Mouse (Mus musculus): ENCODE data around the gene Tspan12.
"Not testable (repeated sequence)": the region's sequence is repeated elsewhere in the genome, so short reads cannot be mapped to it uniquely, and the experiment has no call there.

Tspan12 gene

GRCm38 (mm10) chr6:21852344-21852785, at the start of gene Tspan12:
Tspan12 (minus strand) TSS chr6:21852515.
- in situ Hi-C loops (cut with MboI, MseI): no loop called here

- in situ Hi-C loops (cut with MboI, MseI): no loop called here
Observed at GRCm38 (mm10) chr6:21894451-21894850, 42.1 kb upstream of the Tspan12 start.

DNA sequence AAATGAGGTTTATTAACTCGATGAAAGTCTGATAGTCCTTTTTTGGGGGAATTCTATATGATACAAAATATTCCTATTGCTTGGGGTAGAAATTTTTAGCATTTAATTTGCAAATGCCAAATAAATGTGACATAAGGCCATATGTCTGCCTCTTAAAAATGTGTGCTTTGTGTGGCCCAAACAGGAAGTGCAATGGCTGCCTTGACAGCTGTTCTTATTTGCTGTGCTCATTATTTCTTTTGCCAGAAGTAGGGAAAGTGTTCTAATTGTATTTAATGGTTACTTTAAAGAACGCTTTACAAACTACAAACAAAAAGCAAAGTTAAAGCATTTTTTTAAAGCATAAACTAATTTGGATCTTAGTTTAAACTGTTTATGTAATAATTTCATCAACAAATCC, 36.8 kb upstream of the Tspan12 start:
- in situ Hi-C loops (cut with MboI, MseI): no loop called here

DNA sequence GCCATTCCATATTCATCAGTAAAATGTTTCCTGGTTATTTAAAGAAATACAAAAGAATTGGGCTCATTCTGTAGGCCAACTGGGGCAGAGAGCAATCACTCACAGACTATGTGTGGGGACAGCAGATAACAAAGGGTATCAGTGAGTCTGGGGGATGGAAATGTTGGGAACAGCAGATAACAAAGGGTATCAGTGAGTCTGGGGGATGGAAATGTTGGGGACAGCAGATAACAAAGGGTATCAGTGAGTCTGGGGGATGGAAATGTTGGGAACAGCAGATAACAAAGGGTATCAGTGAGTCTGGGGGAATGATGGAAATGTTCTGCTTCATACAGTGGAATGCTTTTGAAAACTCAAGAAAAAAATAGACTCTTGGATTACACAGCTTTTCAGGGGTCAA, 35.7 kb upstream of the Tspan12 start:
- in situ Hi-C loops (cut with MboI, MseI): not testable (repeated sequence)

GRCm38 (mm10) chr6:21879496-21879895, 27.2 kb upstream of the Tspan12 start:
- in situ Hi-C loops (cut with MboI, MseI): no loop called here

DNA sequence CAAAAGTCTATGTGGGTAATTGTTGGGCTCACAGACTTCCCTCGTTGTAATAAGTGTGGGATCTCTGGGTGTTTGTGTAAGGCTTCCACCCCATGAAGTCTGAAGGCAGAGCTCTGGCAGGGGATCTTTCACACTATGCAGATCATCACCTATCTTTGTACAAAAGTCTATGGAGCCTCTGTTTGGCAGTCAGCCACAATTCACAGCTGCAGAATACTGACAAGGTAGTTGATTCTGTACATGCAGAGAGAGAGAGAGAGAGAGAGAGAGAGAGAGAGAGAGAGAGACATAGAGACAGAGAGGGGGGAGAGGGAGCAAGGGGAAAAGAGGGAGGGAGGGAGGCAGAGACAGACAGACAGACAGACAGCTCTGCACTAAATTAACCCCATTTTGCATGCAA, 15.0 kb upstream of the Tspan12 start:
- in situ Hi-C loops (cut with MboI, MseI): no loop called here

GRCm38 (mm10) chr6:21864179-21864578, 11.9 kb upstream of the Tspan12 start:
- in situ Hi-C loops (cut with MboI, MseI): no loop called here

DNA sequence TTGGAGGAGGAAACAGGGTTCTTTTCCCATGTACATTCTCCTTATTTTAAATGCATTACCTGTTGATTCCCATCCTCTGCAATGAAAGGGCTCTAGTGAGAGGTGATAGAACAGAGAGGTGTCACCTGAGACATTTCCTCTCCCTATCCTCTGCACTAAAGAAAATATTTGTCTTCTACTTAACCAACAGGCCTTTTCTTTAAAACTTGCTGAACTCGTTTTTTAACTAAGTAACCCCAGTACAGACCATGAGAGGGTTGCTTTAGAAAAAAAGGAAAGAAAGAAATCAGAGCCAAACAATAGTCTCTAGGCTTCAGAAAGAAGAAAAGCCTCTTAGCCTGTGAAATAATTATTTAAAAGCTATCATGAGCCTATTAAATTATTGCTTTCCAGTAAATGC, 11.2 kb upstream of the Tspan12 start:
- in situ Hi-C loops (cut with MboI, MseI): no loop called here

GRCm38 (mm10) chr6:21861316-21861715, 9.0 kb upstream of the Tspan12 start:
- in situ Hi-C loops (cut with MboI, MseI): no loop called here

- in situ Hi-C loops (cut with MboI, MseI): no loop called here
Observed at GRCm38 (mm10) chr6:21857843-21858242, 5.5 kb upstream of the Tspan12 start.

DNA sequence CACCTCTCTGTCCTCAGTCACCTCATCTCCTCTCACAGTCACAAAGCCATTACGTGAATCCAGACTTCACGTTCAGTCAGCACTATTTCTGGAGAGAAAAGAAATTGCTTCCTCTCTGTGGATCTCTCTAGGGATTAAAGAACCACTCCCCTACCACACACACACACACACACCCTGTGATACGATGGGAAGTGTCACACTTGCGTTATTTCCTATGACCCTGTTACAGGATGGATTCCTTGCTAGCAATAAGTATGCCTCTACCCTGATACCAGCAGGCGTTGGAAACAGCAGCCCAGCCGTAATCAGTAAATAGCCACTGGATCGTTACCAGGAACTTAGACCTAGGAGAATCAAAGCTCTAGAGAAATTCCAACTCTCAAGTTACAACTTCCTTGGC, 3.6 kb upstream of the Tspan12 start:
- in situ Hi-C loops (cut with MboI, MseI): no loop called here

- in situ Hi-C loops (cut with MboI, MseI): no loop called here
Observed at GRCm38 (mm10) chr6:21853342-21853741, 1.0 kb upstream of the Tspan12 start.

DNA sequence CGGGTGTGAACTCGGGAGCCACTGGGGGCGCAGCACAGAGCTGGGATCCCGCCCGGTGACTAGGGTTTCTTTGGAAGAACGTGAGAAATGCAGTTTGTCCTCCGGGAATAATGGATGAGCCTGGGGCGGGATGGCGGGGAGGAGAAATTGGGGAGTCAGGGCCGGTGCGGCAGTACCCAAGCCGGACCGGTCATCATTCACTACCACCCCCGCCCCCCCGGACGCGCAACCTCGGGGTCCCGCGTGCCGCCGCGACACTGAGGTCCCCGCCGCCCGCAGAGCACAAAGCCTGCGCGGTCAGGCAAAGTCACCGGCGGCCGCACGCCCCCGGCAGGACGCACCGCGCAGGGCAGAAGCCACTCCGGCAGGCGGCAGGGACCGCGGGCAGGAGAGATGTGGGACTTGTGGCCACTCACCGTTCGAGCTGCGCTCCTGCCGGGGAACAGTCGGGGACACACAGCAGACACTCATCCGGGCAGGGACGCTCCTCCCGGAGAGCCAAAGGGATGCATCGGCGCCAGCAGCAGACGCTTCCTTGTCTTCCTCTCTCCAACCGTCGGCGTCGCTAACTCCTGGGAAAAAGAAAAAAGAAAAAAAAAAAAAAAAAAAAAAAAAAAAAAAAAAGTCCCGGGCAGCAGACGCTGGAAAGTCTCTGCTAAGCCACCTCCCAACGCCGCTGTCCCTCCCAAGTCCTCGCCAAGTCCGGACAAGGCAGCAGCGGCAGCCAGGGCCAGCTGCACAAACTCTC, 545 bp downstream of the Tspan12 start:
- in situ Hi-C loops (cut with MboI, MseI): no loop called here

DNA sequence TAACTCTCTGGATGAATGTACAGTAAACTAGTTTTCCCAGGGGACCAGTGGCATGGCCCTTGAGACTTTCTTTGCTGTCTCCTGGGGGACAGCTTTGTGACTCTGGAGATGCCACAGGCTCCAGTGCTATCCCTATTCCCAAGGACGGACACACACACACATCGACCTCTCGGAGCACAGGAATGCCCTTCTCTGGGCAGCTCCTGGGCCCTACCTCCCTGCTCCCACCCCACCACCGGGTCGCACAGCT, 1.0 kb downstream of the Tspan12 start:
- in situ Hi-C loops (cut with MboI, MseI): no loop called here

DNA sequence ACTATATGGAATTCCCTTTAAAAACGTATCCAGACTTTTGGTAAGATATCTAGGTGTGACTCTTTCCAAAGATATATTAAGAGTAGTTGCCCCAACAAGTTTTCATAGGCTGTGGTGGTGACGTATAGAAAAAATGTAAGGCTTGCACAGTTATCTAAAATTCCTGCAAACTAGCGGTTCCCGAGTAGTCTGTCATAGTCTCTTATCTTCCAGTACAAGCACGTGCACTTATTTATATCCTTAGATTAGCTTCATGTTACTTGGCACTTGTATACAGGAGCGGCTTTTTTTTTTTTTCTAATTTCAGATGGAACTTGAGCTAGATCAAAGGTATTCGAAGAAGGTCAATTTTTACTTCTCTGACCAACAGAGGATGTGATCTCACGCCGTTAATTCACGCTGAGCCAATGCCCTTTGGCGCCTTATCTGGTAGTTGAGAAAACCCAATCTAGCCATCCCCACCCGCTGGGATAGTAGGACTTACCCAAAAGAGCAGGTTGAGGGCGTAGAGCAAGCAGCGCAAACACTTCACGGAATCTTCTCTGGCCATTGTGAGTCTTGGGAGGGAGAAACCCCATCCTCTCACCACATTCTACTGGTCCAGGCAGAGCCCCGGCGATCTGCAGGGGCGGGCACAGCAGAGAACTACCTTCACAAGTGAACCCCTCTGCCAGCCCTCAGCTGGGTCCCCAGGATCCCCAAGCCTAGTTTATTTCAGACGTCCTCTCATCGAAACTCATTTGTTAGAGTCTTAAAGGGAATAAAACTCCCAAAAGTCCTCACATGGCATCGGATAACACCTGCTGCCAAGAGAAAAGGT, 1.6 kb downstream of the Tspan12 start:
- in situ Hi-C loops (cut with MboI, MseI): no loop called here

DNA sequence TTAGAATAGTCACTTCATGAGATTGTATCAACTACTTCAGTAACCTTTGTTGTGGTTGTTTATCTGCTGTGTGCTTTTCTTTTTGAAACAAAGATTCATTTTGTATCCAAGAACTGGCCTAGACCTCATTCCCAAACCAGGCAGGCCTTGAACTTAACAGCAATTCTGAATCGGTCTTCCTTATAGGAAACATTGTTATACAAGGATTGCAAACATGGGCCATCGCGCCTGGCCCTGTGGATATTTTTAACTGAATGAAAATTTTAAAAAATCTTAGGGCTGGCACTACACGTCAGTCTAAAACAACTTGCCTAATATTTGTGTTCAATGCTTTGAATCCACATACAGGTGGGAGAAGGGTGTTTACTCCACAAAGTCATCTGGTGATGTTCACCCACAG, 3.5 kb downstream of the Tspan12 start:
- in situ Hi-C loops (cut with MboI, MseI): no loop called here

GRCm38 (mm10) chr6:21839976-21840775, 12.1 kb downstream of the Tspan12 start:
- in situ Hi-C loops (cut with MboI, MseI): no loop called here

- in situ Hi-C loops (cut with MboI, MseI): no loop called here
Observed at GRCm38 (mm10) chr6:21839244-21839814, 13.0 kb downstream of the Tspan12 start.

GRCm38 (mm10) chr6:21833531-21833930, 18.8 kb downstream of the Tspan12 start:
- in situ Hi-C loops (cut with MboI, MseI): no loop called here

DNA sequence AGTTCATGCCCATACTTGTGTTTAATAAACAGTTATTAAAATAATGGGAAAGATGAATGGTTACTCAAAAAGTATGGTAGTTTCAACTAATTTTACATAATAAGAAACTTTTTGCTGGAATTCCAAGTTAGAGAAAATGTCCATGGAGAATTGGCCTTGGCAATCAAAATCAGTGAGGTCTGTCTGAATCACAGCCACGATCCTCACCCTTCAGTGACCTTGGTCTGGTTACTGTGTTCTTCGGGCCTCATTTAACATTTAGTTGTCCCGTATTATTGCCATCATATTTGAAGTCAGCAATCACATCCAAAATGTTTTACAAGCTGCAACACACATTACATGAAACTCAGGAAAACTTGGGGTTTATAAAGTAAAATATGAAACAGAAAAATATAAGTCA, 20.4 kb downstream of the Tspan12 start:
- in situ Hi-C loops (cut with MboI, MseI): no loop called here

GRCm38 (mm10) chr6:21830931-21831330, 21.4 kb downstream of the Tspan12 start:
- in situ Hi-C loops (cut with MboI, MseI): no loop called here

DNA sequence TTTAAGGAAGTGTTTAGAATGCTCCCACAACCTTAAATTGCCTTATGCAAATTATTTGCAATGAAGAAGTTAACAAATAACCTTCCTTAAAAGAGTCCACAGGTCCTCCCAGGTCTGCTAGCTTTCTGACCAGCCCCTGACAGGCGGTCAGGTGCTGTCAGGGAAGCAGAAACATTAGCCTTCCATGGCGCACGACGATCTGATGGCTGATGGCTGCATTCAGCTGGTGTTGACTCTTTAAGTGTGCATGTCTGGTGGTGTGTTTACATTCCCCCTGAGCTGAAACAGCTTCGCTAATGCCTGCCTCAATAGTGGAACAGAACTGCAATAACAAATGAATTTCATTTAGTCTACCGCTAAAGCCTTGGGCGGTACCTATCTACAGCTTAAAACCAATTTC, 22.4 kb downstream of the Tspan12 start:
- in situ Hi-C loops (cut with MboI, MseI): no loop called here
